Mouse (Mus musculus): ENCODE measurements around the gene 4930474N05Rik.

4930474N05Rik gene

DNA sequence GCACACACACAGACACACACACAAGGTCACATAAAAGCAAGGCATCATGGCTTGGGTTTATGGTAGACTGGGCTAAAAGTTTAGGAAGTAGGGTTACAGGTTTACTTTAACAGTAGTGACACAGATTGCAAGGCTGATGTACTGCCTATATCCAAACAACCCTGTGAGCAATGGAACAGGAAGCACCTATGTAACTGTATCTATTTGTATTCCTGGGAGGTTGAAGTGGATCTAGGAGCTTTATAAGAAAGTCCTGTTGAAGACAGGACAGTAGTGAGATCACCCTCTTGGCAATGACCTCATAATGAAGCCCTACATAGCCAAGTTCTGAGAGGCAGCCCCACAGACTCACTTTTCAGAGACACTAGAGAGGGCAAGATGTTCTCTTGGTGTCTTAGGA, at the start of gene 4930474N05Rik:
4930474N05Rik (plus strand) TSS at position 301 of the 400 bp plus-strand sequence.
- DNase-seq (ENCODE audit: low read depth, low spot score), result no peak

DNA sequence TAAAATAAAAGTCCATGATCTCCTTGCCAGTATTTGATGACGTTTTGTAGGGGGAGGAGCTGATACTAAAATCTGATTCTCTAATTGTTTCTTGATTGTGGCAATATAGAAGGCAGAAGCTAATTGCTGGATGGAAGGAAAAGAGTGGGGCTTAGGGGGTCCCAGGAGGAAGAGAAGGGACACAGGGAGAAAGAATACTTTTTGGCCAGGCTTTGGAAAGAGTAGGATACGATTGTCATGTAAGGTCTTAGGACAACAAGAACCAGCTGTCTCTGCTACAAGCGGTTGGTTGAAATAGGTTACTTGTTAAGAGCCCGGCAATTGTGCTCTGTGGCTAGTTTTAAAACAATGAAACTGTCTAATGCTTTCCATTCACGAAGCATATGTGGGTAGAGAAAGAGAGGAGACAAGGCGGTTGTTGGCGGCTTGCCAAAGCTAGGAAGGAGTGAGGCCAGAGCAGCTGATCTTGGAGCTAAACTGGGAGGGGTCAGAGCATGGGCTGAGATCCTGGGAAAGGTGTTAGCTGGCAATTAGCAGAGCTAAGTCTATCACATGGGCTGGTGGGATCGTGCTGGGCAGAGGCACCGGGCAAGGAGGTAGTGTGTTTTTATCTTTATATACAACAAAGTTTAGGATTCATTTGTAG, 45.8 kb upstream of the 4930474N05Rik start:
- no peak for DNase-seq (ENCODE audit: low read depth, low spot score)

DNA sequence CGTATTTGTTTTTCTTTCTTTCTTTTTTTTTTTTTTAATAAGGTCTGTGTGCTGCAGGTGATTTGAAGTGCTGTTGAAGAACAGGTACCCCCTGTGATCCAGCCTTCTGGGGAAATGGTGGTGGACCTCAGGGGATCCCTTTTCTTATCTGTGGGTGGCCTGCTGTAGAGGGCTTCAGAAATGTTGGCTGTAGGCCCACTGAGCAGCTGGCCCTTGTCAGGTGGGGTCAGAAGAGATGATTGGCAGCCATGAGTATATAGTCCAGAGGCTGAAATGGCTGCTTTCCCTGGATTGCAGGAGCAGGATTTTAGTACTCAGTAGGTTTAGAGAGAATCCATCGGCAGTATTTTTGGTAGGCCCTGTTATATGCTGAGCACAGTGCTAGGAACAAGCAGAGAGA, 41.4 kb upstream of the 4930474N05Rik start:
- DNase-seq (ENCODE audit: low read depth, low spot score), result no peak

DNA sequence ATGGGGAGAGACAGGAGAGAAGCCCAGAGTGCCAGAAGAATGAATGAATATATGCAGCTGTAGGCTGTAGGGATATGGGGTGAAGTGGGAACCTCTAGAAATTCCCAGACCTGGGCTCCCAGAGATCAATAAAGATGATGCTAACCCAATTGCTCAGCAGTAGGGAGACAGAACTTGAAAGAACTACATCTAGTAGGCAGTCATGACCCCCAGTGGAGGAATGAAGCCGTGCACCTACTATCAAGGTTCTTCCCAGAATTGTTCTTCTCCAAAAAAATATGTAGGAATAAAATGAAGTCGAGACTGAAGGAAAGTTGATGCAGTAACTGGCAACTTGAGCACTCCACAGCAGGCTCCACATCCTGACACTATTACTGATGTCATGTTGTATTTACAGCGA, 3.8 kb downstream of the 4930474N05Rik start:
- DNase-seq (ENCODE audit: low read depth, low spot score), result no peak

DNA sequence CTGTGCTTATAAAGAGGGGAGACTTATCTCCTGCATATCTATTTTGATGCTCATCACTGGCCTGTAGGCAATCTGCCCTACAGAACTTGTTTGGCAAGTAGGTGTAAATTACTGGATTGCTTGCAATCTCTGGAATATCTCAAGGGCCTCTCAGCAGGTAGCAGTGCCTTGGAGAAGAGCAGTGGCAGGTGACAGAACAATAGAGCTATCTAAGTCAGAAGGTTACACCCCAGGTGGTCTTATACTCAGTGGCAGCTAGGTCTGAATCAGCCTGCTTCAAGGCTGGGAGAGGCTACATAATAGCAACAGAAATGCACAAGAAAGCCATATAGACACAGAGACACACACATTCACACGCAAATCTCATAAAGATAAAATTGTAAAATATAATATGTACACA, 4.9 kb downstream of the 4930474N05Rik start:
- no peak for DNase-seq (ENCODE audit: low read depth, low spot score)

DNA sequence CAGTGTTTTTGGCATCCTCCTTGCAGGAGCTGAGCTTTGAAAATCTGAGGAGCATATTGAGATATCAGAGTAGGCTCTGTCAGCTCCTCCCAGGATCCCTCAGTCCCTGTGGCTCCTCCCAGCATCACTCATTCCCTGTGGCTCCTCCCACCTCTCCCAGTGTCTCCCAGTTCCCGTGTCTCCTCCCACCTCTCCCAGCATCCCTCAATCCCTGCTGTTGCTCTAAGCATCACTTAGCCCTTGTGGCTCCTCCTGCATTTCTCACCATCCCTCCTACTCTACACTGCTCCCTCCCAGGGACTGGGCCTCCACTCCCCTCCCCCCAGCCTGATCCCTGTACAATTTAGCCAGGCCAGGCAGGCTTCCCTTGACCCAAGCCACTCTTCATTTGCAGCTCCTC, 6.0 kb downstream of the 4930474N05Rik start:
- no peak for DNase-seq (ENCODE audit: low read depth, low spot score)

DNA sequence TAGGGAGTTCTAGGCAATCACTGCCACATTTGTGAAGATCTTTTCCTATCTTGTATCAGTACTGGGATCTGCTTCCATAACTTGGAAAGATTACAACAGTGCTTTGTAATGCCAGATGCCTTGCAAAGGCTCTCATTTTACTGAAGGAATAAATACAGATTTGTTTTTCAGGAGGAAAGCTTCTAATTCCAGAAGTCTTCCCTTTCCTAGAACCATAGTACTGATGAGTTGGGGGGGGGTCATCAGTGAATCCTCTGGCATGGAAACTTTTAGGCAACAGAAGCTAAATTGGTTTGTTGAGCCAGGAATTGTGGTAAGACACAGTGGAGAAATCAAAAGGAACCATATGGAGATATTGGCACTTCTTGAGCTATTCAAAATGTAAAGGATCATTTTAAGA, 19.8 kb downstream of the 4930474N05Rik start:
- DNase-seq (ENCODE audit: low read depth, low spot score), result no peak

DNA sequence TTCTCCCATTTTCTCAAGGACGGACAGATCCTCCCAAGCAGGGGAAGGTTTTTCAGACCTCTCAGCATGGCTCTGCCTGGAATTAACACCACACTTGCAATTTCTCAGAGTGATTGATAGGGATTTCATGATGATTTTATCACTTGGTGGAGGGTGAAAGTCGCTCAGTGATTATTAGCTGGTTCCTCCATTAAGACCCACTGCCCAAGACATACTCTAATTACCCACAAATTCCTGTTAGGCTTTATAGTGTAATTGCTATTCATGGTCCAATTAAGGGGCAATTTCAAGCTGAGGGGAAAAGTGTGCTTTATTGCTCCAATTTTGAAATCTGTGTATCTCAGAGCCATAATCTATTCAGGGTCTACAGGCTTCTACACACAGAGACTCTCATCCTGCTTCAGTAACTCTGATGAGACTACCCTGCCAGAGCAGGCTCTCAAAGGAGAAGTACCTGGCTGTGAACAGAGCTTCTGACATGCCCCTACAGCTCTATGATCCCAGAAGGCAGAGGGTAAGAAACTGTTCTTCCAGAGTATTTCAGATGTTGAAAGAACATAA, 29.1 kb downstream of the 4930474N05Rik start:
- DNase-seq (ENCODE audit: low read depth, low spot score), result no peak

DNA sequence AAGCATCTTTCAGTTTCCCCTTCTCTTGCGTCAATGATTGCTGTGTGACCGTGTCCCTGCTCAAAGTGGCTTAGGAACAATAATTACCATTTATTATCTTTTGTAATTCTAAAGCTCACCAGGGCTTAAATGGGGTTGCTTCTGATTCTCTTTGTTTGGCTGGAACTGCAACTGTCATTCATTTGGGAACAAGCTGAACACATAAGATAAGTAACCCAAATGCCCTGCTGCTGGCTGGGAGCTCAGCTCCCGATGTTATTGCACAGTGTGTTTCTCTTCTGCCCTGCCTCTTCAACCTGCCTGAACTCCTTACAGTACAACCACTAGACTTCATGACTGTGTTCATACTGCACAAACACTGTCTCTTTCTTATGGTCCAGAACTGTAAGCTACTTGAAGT, 41.0 kb downstream of the 4930474N05Rik start:
- DNase-seq (ENCODE audit: low read depth, low spot score), result no peak

DNA sequence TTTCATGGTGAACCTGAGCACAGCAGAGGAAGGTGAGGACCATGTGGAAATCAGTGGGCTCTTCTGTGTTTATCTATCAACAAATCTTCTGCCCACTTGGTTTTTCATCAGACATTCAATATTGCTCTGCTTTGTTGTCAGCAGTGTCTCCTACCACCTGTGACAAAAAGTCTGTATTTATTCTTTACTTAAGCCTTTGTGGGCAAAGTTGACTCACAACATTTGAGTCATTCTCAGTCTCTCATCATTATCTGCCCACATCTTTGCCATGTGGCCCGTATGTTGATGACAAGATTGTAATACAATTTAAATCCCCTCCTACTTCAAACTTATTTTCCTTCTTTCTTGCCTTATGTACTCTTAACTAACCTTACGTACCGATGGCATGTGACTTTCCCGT, 43.0 kb downstream of the 4930474N05Rik start:
- DNase-seq (ENCODE audit: low read depth, low spot score), result no peak

DNA sequence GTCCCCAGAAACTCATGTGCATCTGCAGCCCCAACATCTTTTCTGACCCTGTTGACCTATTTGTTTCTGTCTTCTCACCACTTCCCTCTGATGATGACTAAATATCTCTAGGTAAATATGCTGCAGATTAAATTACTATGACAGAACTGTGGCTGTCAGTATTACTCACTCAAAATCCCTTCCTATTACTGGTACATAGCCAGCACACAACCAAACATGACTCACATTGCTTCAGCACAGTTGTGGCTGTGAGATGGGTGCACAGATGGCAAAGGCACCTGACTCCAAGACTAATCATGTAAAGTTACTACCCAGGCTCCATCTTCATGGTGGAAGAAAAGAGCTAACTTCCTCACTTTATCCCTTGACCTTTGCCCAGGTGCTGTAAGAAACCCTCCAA, 50.5 kb downstream of the 4930474N05Rik start:
- DNase-seq (ENCODE audit: low read depth, low spot score), result no peak
